Mouse (Mus musculus): ENCODE results near the gene Dcakd.
A peak's percentile ranks its signal among the peaks of the same experiment; 100 is the strongest.
"Not testable (repeated sequence)": the region's sequence is repeated elsewhere in the genome, so short reads cannot be mapped to it uniquely, and the experiment has no call there.

Dcakd gene

GRCm38 (mm10) chr11:102975966-102976365 lies 52.2 kb downstream of the Dcakd start:
- not testable (repeated sequence) for DNase-seq

DNA sequence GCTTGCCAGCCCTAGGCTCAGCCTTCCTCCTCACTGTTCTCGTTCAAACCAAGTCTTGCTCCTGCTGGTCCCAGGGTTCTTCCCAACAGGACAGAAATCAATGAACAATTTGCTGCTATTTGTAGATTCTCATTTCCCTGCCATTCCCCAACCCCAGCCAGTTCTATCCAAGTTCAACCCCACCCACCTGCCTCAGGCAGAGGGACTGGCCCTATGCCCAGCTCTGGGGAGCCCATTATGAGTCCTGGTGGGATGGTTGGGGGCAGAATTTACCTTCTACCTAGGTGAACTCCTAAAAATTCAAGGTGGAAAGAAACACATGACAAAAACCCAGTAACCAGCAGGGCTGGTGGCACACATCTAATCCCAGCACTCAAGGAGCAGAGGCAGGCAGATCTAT lies 55.8 kb downstream of the Dcakd start:
- DNase-seq: no peak

DNA sequence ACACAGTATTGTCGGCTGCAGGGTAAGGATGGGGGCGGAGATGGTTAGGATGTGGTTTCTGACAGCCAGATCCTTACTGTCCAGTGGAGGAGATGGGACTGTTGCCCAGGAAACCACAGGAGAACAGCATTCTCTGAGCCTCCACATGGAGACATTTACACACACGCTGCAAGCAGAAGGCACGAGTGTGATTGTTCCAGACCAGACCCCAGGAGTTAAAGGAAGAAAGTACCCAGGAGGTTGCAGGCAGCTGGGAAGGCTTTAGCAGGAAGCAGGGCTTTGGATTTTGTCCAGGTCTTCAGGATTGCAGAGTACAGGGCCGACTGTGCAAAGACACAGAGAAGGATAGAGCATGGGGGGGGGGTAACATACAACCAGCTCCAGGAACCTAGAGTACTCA lies 56.5 kb downstream of the Dcakd start:
- no peak for DNase-seq

- no peak for DNase-seq
Observed at GRCm38 (mm10) chr11:102964547-102965091, 63.5 kb downstream of the Dcakd start.

GRCm38 (mm10) chr11:102963855-102964546 lies 64.1 kb downstream of the Dcakd start:
- no peak for DNase-seq

- no peak for DNase-seq
Observed at GRCm38 (mm10) chr11:102963246-102963854, 64.8 kb downstream of the Dcakd start.

GRCm38 (mm10) chr11:102962861-102963245 lies 65.3 kb downstream of the Dcakd start:
- DNase-seq: no peak

DNA sequence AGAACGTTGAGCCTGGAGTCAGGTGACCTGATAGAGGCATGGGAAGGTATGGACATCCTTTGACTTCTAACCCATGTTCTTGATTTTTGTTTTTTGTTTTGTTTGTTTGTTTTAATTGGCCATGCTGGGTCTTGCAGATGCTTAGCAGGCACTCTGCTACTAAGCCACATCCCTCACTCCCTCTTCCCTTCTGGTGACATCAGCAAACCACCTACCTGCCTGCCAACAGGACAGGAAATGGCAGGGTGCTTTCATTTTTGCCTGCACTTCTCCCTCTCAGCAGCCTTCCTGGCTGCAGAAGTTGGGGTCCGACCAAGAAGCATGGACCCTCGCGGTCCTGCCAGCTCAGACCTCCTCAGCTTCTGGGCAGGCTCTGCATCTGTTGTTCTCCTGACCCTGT lies 67.1 kb downstream of the Dcakd start:
- DNase-seq: no peak

DNA sequence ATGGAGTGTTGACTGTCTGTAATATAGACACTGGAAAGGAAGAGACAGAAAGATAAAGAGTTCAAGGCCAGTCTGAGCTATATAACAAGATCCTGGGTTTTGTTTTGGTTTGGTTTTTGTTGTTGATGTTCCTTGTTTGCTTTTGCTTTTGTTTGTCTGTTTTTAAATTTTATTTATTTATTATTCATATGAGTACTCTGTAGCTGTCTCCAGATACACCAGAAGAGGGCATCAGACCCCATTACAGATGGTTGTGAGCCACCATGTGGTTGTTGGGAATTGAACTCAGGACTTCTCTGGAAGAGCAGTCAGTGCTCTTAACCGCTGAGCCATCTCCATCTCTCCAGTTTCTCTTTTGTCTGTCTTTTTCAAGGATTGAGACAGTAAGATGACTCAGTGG lies 69.3 kb downstream of the Dcakd start:
- no peak for DNase-seq

- DNase-seq: no peak
Observed at GRCm38 (mm10) chr11:102958431-102958830, 69.7 kb downstream of the Dcakd start.

DNA sequence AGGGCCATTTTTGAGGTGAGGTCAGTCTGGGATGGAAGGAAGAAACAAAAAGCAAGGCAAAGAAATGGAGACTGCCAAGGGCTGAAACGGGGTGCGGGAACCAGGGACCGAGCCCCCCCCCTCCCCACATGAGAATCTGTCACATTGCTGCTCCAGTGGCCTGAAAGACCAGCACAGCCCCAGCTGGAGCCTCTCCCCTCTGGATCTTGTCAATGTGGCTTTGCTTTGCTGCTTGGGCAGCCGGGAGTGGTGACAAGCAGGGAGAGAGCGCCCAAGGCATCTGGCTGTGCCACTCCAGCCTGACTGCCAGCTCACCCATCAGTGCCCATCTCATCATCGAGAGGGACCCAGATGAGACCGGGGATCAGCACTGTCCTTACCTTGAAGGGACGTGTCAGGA lies 70.4 kb downstream of the Dcakd start:
- DNase-seq: no peak

DNA sequence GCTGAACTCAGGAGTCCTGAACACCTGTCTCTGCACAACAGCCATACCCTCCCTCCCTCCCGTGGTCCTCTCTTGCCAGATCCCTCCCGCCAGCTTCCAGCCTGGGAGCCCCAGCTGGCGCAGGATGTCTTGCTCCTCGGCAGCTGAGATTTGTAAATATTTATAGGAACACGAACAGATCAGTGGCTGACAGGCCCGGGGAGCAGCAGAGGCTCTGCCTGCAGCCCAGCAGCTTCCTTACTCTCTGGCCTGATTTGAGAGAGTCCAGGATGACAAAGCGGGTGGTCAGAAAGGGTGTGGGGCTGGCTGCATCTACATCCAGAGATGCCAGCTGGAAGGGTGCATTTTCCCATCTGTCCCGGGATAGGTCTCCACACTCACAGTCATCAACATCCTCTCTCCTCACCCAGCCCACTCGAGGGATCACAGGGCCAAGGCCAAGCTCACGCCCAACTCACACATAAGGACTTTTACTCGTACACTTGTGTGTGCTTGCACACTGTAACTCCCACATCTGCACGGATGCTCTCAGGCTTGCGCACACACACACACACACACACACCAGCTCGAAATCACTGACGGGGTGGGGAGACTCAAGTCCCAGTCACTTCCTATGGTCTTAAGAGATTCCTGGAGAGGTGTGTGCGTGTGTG lies 71.0 kb downstream of the Dcakd start:
- peak; percentile 57 for DNase-seq

- DNase-seq: no peak
Observed at GRCm38 (mm10) chr11:102952922-102953321, 75.2 kb downstream of the Dcakd start.

- no peak for DNase-seq
Observed at GRCm38 (mm10) chr11:102948043-102948961, 79.8 kb downstream of the Dcakd start.

- DNase-seq: no peak
Observed at GRCm38 (mm10) chr11:102946992-102947343, 81.2 kb downstream of the Dcakd start.

- peak; percentile 84 for DNase-seq
Observed at GRCm38 (mm10) chr11:102946265-102946991, 81.7 kb downstream of the Dcakd start, which contains the start of gene C1ql1. Gene C1ql1 (minus strand): TSS chr11:102946688.

DNA sequence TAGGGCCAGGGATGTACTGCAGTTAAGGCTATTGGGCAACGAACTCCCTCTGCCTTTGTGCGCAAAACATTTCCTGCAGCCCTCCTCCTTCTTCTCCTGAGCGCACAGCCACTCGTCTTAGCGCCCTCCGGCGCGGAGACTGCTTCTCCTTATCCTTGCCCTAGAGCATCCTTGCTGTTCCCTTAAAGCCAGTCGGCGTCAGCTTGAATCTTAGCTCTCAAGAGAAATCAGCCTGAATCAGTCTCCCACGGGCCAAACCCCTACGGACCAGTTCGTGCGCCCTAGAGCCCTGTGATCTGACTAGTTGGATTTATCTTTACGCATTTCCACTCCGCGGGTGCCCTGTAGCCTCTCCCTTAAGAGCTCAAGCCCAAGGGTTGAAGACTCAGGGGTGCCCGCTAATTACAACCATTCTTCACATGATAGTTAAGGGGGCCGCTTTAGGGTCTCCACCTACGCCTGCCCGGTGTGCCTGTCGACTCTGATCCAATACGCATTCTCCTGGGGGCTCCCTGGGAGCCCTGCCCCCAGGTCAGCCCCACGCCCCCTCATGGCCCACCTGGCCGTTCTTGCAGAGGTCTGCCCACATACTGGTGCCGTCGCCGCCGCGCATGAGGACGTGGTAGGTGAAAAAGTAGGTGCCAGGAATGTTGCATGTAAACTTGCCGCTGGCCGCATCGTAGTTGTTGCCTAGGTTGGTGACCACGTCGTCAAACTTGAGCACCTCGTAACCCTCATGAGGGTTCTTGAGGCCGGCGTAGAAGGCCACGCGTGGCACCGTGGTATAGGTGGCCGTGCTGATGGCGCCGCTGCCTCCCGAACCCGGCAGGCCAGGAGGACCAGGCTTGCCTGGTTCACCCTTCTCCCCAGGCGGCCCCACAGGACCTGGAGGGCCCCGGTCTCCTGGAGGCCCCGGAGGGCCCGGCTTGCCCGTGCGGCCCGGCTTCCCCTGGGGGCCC lies 82.5 kb downstream of the Dcakd start:
- DNase-seq: no peak

All from lung, postnatal 14 days (tissue).